Mouse (Mus musculus) embryonic facial prominence, embryonic 12.5 days (tissue): ENCODE results near the gene Mfn1. TPM values are rescaled to one million over a fixed set of nuclear protein-coding genes. Genes with fewer than 3 reads are reported as not detected.
A peak's percentile ranks its signal among the peaks of the same experiment; 100 is the strongest.

Experiments
- ATAC-seq: fragments of 200-750 bp; cut with Nextera tagmentation; 2 replicates; pipeline ENCODE4 v1.8.0; 2017; ENCODE audit not compliant: insufficient number of reproducible peaks, insufficient read depth, low FRiP score, low TSS enrichment
- H3K27ac ChIP-seq: fragments of 300-500 bp; sonication (generic); 2 replicates; pipeline ENCODE4 v1.5.1; 2016; ENCODE audit warnings: mild to moderate bottlenecking
- H3K27me3 ChIP-seq: fragments of 300-500 bp; sonication (generic); 2 replicates; pipeline ENCODE4 v1.6.1; 2016; ENCODE audit warnings: mild to moderate bottlenecking, moderate library complexity
- H3K36me3 ChIP-seq: fragments of 300-500 bp; sonication (generic); 2 replicates; pipeline ENCODE4 v1.6.1; 2016; ENCODE audit warnings: mild to moderate bottlenecking
- H3K4me1 ChIP-seq: fragments of 300-500 bp; sonication (generic); 2 replicates; pipeline ENCODE4 v1.6.1; 2016
- H3K4me2 ChIP-seq: fragments of 300-500 bp; sonication (generic); replicated peaks from 2 replicates; pipeline ENCODE4 v1.6.1; 2016; ENCODE audit warnings: mild to moderate bottlenecking, moderate library complexity
- H3K4me3 ChIP-seq: fragments of 300-500 bp; sonication (generic); 2 replicates; pipeline ENCODE4 v1.5.1; 2016; ENCODE audit warnings: mild to moderate bottlenecking
- H3K9ac ChIP-seq: fragments of 300-500 bp; sonication (generic); 2 replicates; pipeline ENCODE4 v1.6.1; 2016; ENCODE audit warnings: mild to moderate bottlenecking, moderate library complexity
- H3K9me3 ChIP-seq: fragments of 300-500 bp; sonication (generic); 2 replicates; pipeline ENCODE4 v1.6.1; 2016; ENCODE audit warnings: mild to moderate bottlenecking, moderate library complexity
- WGBS: fragments of 180-500 bp; shearing (Covaris S2); methylation state at CpG from one replicate; pipeline ENCODE4 v1.1.7; 2016; 5-methylcytosine and 5-hydroxymethylcytosine counted together
- polyA plus RNA-seq: library from polyadenylated mRNA; unstranded; fragments of >200 nt; fragmentation: Nextera tagmentation; extraction: Ambion mirVana; gene quantifications from 2 replicates; pipeline ENCODE4 v1.2.1, GENCODE M21; 2016

The Mfn1 gene
- polyA plus RNA-seq, 1 experiment from 2014 or later: 44.5 TPM

DNA sequence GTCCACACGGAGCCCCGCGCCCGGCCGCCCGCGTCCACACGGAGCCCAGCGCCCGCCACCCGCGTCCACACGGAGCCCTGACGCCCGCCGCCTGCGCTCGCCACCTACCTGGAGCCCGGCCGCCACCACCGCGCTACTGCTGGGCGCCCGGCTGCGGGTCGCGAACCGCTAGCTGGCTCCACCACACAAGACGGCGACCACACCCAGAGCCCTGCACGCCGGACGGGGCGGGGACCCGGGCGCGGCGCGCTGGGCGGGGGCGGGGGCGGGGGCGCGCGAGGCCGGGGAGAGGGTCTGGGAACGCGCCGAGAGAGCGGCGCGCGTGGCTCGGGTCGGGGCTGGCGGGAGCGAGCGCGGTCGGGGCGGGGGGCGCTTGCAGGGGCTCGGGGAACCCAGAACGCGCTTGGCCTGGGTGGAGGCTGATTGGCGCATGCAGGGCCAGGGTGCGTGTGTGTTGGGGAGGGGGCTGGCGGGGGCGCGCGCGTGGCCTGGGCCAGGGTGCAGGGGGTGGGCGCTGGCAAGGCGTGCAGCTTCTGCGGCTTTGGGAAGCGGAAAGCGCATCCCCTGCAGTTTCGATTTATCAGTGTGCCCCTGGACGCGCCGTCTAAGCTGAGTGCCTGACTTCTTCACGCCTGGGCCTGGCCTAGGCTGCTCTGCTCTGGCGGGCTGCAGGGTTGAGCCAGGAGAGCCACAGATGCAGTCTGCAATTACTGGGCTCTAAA lies 87.2 kb downstream of the Mfn1 start, which contains the start of gene Gnb4:
Gnb4 (minus strand) TSS at position 255 of the 722 bp plus-strand sequence.
- Histone ChIP-seq H3K4me1 (0 out of 2 replicates have a peak, but pooled peaks cover 3% of the 10 kb centered on the region), H3K4me2 (peak within 1 kb of the TSS; percentile 55), H3K27me3 (no peaks in the 10 kb centered on the region; the same call in 1 of the 2 replicates), H3K27ac (peak within 1 kb of the TSS; percentile 67), H3K9me3 (no peaks in the 10 kb centered on the region), H3K9ac (peak within 1 kb of the TSS; percentile 72), H3K36me3 (no peaks in the 10 kb centered on the region), H3K4me3 (peak within 1 kb of the TSS; percentile 76)
- WGBS: 2% methylated on average over 58 of the region's 83 CpGs
- ATAC-seq: peak; percentile 88

DNA sequence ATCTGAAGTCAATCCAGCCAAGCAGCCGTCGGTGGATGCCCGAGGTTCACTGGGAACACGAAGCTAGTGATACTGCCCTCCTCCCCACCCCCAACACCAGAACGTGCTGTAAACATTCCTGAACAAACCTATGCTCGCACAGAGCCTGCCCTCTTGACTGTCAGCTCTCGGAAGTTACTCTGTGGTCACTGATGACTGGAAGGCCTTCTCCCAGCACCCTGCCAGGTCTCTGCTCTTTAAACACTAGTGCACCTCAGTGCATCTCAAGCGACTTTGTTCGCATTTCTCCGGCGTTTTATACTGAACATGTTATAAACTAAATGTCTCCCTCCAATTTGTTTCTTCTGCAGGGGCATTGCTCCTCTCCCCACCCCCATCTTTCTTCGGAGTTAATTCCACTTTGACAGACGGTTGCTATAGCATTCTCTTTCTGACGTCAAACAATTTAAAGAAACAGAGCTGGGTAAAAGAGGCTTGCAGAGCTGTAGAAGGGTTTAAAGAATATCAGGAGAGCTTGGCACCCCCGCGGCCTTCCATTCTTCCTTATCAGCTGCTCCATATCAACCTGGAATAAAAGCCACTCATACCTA lies 87.9 kb downstream of the Mfn1 start:
- H3K27me3 ChIP-seq: no peaks in the 10 kb centered on the region; the same call in 1 of the 2 replicates
- WGBS: 22% methylated on average over 16 of the region's 16 CpGs
- peak overlapping the region; percentile 76 for H3K4me3 ChIP-seq
- H3K4me1 ChIP-seq: 0 out of 2 replicates have a peak, but pooled peaks cover 3% of the 10 kb centered on the region
- H3K9me3 ChIP-seq: no peaks in the 10 kb centered on the region
- peak; percentile 2; the same call in 1 of the 2 replicates for ATAC-seq
- H3K4me2 ChIP-seq: peak overlapping the region; percentile 55
- peak overlapping the region; percentile 67 for H3K27ac ChIP-seq
- H3K9ac ChIP-seq: peak overlapping the region; percentile 72
- H3K36me3 ChIP-seq: no peaks in the 10 kb centered on the region

DNA sequence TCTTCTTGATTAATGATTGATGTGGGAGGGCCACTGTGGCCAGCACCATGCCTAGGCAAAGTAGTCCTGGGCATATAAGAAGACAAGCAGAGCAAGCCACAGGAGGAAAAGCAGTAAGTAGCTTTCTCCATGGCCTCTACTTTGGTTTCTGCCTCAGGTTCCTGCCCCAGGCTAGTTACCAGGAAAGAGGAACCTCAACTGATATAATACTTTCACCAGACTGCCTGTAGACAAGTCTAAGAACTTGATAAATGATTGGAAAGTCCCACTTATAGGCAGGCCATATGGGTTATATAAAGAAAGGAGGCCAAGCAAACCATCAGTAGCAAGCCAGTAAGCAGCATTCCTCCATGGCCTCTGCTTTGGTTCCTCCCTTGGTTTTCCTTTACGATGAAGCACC lies 92.4 kb downstream of the Mfn1 start:
- WGBS: 97% methylated on average over 1 of the region's 1 CpGs
- ATAC-seq: no peak
- Histone ChIP-seq H3K9me3 (no peaks in the 10 kb centered on the region), H3K36me3 (no peaks in the 10 kb centered on the region), H3K27me3 (no peaks in the 10 kb centered on the region; the same call in 1 of the 2 replicates), H3K9ac (no peak overlapping the region), H3K4me2 (no peak overlapping the region), H3K4me3 (no peak overlapping the region), H3K4me1 (no peaks in the 10 kb centered on the region), H3K27ac (no peak overlapping the region)

DNA sequence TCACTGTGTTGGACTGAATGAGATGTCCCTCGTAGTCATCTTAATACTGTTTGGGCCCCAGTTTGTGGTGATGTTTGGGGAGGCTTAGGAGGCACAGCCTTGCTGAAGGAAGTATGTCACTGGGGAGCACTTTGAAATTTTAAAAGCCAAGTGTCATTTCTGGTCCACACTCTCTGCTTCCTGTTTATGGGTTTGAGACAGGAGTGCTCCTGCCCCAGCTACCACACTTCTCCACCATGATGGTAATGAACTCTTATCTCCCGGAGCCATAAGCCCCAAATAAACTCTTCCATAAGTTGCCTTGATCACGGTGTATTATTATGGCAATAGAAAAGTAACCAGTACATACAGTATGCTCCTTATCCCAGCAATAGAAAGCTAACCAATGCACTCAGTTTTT lies 92.8 kb downstream of the Mfn1 start:
- Histone ChIP-seq H3K9ac (no peak overlapping the region), H3K4me3 (no peak overlapping the region), H3K36me3 (no peaks in the 10 kb centered on the region), H3K4me2 (no peak overlapping the region), H3K4me1 (no peaks in the 10 kb centered on the region), H3K9me3 (no peaks in the 10 kb centered on the region), H3K27me3 (no peaks in the 10 kb centered on the region; the same call in 1 of the 2 replicates), H3K27ac (no peak overlapping the region)
- ATAC-seq: no peak
- 90% methylated on average over 3 of the region's 3 CpGs for WGBS

DNA sequence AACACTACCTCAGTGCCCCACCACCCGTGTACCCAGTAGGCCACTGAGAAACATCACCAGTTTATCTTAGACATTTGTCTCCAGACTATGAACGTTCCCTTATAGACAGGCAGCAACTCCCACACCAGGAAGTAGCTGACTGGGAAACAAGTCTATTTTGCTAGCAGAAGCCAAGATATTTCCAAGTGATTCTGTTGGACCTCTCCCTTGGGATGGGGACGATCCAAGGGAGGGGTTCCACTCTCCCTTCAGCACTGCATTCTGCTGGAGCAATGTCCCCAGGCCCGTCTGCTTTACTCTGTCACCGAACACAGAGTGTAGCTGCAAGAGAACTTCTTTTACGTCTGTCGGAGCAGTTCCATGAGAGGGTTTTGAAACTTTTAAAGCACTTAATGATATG lies 98.9 kb downstream of the Mfn1 start:
- WGBS: 61% methylated on average over 7 of the region's 7 CpGs
- no peaks in the 10 kb centered on the region for H3K27me3 ChIP-seq
- no peak overlapping the region for H3K9ac ChIP-seq
- H3K36me3 ChIP-seq: no peaks in the 10 kb centered on the region
- no peak for ATAC-seq
- no peak overlapping the region for H3K4me2 ChIP-seq
- no peaks in the 10 kb centered on the region for H3K9me3 ChIP-seq
- H3K27ac ChIP-seq: no peak overlapping the region
- H3K4me1 ChIP-seq: no peaks in the 10 kb centered on the region
- H3K4me3 ChIP-seq: no peak overlapping the region

Other genes starting within 250 kb of the Mfn1 start
- 5.2 TPM in 2 replicates for gene Zmat3, start 163.5 kb upstream of the Mfn1 start, polyA plus RNA-seq
- gene Pik3ca, start 131.8 kb upstream of the Mfn1 start, polyA plus RNA-seq: 10.9 and 12.2 TPM in 2 replicates
- gene Kcnmb3, start 37.2 kb upstream of the Mfn1 start, polyA plus RNA-seq: 0.09 TPM in 1 of 2 replicates, not detected in the other
- gene Zfp639, start 19.2 kb upstream of the Mfn1 start, polyA plus RNA-seq: 47.5 and 50.4 TPM in 2 replicates
- 57.9 and 63.0 TPM in 2 replicates for gene Gnb4, start 87.1 kb downstream of the Mfn1 start, polyA plus RNA-seq
- 186 and 197 TPM in 2 replicates for gene Actl6a, start 176.8 kb downstream of the Mfn1 start, polyA plus RNA-seq
- 303 and 311 TPM in 2 replicates for gene Ndufb5, start 207.5 kb downstream of the Mfn1 start, polyA plus RNA-seq
- gene Mrpl47, start 208.1 kb downstream of the Mfn1 start, polyA plus RNA-seq: 37.0 and 38.1 TPM in 2 replicates